Mouse (Mus musculus) fat pad, adult 2 months (tissue): Measurements from ENCODE around the gene Gins2.

Source experiments
- DNase-seq: peaks from one replicate; pipeline ENCODE4 v3.0.0-alpha.2; 2011; ENCODE audit warnings: low read depth, low spot score; ENCODE audit errors: extremely low read depth

Gene Gins2

DNA sequence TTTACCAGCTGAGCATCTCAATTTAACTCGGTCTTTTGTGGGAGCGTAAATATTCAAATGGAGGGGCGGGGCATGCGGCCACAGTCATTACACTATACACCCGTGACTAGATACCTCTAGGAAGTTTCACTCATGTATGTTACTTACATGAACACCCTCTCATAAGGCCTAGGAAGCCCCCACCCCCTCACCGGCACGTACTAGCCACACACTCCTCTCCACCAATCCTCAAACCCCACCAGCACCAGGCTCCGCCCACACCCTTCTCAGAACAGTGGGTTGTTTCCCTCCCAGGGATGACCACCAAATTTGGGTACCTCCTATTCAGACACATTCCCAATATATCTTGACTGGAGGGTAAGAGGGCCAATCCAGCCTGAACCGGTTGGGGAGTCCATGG, 18.4 kb upstream of the Gins2 start:
- DNase-seq: no peak

DNA sequence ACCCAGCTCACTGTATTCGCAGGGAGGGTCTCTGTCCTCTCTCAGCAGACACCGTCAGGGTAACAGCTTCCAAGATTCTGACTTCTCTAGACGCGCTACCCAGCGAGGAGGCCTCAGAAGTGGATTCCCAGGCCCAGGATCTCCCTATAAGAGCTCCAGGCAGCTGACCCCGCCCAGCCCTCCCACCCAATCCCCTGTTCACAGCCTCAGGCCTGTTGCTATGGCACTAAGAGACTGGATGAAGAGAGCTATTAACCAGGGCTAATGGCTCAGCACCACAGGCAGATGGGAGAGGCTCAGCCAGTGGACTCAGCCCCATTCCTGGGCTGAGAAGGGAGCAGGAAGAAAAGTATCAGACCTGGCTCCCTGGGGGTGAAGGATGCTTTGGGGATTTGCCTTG, 13.6 kb upstream of the Gins2 start:
- DNase-seq: no peak

DNA sequence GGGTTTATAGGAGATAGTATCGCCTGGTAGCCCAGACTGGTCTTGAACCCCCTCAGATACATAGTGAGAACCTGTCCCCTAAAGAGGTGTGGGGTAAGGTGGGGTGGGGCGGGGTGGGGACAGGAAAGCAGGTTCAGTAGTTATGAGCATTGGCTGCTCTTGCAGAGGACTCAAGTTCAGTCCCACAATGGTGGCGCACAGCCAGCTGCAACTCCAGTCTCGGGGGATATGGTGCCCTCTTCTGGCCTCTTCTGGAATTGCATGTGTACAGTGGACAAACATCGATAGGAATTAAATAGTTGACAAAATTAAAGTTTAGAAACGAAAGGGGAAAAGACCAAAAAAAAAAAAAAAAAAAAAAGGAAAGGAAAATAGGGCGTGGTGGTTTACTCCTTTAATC, 10.4 kb upstream of the Gins2 start:
- DNase-seq: no peak

DNA sequence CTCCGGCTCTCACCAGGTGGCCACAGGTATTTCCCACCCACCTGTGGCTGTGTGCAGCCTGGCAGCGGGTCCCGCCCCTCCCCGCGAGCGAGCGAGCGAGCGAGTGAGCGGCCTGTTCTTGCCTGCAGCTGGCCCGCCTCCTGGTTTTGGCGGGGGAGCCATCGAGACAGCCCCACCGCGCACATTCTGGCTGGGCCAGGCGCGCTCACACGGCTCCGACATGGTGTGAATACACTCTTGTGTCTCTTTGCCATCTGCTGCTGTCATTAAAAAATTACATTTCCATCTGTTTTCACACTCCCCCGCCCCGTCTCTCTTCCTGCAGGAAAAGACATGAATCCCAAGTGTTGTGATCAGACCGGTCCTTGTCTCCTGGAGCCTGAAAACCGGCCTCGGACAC, 9.5 kb upstream of the Gins2 start:
- DNase-seq: no peak

DNA sequence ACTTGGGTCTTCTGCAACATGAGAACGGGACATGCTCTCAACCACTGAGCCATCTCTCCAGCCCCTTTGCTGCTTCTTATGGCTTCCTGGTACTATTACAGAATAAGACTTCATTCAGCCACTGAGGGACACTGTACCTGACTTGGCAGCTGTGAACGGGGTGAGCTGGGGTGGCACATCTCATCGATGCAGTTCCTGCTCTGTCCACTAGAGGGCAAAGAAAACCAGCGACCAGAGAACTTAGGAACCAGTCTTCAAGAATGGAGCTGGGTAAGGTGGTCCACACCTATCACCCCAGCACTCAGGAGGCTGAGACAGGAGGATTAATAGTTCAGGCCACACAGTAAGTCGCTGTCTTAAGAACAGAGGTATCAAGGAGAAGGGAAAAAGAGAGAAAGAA, 6.9 kb upstream of the Gins2 start:
- DNase-seq: no peak

DNA sequence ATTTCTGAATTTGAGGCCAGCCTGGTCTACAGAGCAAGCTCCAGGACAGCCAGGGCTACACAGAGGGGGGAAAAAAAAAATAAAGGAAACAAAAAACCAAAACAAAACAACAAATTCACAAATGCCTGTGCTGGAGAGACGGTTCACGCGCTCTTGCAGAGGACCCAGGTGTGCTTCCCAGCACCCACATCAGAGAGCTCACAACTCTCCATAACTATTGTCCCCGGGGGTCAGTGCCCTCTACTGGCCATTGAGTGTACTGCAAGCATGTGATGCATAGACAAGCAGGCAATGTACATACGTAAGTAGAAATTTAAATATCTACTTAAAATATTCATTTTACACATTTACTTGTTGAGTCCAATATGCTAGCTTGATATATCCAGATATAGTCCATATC, 5.5 kb upstream of the Gins2 start:
- DNase-seq: no peak

DNA sequence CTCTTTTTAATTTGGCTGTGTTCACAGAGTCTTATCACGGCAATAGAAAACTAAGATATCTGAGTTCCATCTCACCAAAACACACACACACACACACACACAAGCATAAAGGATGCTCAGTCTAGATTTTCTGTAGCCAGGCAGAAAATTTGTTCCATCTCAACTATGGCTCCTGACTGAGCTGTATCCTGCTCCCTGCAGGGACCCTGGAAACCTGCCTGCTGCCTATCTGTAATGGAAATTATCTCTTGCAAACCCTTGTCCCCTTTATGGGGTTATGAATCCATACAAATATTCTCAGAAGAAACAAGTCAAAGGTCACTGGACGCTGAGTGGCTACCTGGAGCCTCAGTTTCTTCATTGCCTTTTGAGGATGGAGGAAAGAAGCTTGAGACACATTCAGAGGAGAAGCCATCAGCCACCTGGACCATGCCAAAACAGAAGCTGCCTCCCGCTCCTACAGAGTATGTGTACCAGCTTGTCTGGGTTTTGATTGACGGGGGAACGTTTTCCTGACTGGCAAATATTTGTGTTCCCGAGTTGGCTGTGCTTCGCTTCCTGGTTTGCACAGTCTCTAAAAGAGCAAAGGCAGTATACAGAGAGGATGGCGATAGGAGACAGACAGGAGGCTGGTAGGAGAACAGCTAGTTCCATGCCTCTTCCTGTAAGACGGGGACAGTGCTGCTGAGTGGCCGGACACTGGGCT, 2.6 kb upstream of the Gins2 start:
- no peak for DNase-seq

DNA sequence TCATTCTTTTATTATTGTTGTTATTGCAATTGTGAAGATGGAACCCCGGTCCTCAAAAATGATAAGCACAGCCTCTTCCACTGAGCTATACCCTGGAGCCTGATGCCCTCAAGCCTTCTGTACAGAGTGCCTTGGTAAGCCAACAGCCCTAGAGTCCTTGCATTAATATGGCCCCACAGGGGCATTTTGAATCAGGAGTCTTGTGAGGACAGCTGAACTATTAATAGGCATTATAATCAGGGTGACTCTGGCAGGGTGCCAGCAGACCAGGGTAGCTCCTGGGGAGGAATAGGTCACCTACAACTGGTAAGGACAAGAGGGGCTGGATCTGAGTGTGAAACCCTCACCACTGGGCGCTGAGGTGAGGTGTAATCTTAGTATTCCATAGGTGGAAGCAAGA, 817 bp upstream of the Gins2 start:
- DNase-seq: no peak

DNA sequence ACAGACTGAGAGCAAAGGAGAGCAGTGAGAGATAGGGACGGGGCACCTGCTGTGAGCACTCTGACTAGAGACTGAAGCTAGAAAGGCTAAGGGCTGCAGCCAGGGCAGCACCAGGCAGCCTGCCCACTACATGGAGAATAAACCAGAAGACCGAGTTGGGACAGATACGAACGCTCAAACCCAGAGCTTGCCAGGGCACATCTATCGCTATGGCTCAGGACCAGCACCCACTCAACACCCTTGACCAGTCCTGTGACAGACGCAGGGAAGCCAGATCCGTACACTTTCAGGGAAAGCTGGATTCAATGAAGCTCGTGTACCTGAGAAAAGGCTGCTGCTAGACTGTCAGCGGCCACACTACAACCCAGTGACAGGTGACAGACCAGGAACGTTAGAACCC, 3.6 kb downstream of the Gins2 start:
- no peak for DNase-seq

DNA sequence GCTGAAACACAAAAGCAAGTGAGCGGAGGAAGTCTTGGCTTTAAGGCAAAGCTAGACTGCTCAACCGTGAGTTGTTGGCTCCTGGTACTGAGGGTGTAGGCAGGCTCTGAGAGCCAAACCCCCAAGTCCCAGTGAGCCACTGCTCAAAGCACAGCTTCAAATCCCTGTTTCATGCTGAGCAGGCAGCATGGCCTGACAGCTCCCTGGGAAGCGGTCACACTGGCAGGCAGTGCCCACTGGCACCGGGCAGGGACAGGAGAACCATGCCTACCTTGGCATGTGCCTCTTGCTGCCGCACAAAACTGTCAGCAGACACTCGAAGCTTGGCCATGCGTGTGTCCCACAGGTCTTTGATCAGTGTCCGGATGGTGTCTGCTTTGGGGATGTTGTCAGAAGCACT, 7.3 kb downstream of the Gins2 start:
- DNase-seq: no peak

DNA sequence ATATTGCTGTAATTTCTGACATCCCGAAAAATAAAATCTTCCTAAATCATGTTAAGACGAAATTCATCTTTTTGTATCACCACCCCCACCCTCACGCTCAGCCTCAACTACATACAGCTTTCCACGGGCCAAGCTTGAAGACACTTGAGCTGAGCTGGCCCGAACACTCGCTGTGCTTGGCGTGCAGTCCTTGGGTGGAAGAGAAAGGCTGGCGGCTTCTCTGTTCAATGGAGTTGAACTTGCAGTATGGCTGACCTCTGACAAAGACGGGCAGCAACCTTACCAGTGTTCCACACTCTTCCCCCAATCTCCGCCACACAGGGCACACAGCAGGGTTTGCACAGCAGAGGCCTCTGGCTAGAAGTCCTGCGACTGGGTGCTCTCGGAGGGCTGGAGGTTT, 7.8 kb downstream of the Gins2 start:
- no peak for DNase-seq

DNA sequence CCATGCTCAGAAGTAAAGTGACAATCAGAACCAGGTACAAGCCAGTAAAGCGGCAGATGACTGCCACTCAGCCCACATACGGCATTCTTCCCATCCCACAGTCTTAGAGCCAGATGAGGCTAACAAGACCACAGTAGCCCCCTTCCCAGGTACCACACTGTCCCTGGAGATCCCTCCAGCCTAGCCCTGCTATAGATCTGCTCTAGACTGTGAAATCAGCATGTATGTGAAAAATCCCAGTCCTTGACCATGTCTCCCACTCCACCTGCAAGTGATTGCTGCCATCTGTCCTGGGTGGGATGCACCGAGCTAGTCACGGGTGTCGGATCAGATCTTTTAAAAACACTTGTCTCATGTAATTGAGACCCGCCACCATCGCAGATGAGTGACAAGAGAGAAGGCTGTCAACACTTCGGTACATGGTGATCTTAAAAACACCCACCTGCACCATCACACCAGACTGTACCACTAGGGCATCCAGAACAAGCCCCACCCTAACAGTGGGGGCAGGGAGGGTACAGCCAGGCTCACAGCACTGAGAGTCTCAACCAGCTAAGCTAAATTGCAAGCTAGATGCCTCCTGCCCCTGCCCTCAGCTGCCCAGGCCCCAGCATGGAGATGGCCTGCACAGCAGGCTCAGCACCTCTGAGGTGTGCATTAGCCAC, 8.6 kb downstream of the Gins2 start:
- no peak for DNase-seq

DNA sequence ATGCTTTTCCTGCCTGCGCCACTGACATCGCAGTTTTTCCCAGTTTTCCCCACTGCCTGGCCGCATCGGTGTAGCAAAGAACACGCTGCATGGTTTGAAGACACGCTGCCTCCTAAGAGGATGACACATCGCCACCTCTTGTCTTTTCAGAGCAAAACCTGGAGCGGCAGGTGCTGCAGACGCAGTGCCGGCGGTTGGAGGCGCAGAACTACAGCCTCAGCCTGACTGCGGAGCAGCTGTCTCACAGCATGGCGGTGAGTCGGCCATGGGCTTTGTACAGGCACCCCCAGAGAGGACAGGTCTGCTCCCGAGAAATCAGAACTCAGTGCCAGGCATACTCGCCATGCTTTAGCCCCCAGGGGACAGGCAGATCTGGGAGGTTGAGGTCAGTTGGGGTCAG, 11.3 kb downstream of the Gins2 start:
- no peak for DNase-seq

DNA sequence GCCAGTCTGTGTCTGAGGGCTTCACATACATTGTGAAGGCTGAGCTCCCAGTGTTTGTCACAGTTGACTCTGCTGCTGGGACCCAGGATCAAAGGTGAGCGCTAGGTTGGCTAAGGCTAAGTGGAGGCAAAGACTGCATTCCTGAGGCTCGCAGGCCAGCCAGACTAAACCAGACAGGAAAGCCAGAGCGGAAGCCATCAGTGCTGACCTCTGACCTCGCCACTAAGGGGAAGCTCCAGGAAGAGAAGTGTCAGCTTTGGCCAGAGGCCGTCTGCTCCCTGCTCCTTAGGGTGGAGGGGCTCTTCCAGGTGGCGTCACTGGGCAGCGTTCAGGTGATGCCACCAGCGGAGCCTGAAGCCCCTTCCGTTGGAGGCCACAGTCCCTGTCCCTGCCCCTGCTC, 13.3 kb downstream of the Gins2 start:
- no peak for DNase-seq

DNA sequence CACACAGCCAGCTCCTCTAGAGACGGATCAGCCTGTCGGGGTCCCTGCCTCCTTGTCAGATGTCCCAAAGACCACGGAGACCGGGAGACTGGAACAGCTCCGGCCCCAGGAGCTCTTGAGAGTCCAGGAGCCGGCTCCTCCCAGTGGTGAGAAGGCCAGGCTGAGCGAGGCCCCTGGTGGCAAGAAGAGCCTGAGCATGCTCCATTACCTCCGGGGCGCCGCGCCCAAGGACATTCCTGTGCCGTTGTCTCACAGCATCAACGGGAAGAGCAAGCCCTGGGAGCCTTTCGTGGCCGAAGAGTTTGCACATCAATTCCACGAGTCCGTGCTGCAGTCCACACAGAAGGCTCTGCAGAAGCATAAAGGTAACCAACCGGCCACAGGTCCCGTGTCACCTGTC, 14.2 kb downstream of the Gins2 start:
- no peak for DNase-seq

DNA sequence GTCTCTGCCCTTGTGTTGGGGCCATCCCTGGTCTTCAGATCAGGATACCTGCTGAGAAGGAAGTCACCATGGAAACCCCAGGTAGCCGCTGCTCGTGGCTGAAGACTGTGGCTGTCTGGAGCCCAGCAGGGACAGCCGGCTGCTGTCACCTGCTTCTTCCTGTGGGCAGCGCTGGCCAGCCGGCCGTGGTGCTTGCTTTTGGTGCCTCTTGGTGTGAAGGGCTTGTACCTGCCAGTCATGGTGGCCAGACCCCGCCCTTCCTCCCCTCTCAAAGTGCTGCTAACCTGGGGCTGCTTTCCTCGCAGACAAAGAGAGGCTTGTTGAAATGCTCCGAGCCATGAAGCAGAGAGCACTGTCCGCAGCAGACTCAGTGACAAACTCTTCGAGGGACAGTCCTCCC, 15.2 kb downstream of the Gins2 start:
- DNase-seq: no peak

DNA sequence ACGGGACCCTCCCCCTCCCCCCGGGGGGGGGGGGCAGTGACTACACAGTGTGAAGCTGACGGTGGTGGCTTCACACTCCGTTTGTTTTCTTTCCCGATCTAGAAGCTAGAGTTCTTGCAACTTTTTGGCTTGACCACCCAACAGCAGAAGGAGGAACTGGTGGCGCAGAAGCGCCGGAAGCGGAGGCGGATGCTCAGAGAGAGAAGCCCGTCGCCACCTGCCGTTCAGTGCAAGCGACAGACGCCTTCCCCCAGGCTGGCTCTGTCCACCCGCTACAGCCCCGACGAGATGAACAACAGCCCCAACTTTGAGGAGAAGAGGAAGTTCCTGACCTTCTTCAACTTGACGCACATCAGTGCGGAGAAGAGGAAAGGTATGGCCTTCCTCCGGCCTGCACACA, 16.6 kb downstream of the Gins2 start:
- DNase-seq: no peak

DNA sequence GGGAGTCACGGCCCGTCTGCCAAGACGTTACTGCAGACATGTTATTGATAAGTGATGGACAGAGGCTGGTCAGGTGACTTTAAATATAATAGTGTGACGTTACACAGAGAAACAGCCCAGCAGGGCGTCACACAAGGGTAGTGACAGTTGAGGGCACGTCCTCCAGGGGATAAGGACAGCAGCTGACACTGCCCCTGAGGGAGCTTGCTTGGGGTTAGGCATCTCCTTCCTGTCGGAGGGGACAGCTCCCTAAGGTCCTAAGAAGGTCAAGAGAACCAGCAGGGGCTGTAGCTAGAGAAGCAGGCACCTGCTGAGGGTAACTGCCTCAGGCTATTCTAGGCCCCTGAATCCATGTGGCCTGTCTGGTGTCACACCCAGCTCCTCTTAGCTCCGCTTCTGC, 17.5 kb downstream of the Gins2 start:
- DNase-seq: no peak

DNA sequence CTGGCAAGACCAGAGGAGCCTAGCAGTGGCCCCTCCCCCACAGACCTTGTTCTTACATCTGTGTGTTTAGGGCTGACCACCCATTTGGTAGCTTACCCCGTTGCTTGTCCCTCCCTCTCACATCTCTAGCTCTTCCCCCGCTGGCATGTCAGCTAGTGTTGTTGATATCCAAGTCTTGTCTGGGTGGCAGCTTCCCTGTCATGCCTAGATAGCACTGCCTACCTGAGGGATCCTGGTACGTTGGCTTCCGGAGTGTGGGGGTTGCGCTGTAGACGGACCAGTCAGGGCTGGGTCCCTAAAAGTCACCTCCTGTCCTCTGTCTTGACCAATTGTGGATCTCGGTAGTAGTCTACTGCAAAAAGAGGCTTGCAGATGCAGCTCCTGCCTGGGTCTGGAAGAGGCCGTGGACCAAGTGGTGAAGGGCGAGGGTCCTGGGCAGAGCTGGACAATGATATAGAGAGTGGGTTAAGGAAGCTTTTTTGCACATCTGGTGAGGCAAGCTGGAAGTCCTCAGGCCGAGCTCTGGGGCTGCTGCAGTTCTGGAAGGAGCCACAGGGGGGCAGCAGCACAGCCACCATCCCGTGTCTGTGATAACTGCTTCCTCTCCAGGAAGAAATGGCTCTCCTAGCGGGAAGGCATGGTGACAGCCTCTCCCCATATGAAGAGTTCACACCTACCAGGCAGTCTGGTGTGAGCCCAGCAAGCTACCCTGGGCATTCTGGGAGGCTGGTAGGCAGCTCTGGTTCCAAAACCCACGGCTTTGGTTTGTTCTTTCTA, 19.0 kb downstream of the Gins2 start:
- DNase-seq: no peak

DNA sequence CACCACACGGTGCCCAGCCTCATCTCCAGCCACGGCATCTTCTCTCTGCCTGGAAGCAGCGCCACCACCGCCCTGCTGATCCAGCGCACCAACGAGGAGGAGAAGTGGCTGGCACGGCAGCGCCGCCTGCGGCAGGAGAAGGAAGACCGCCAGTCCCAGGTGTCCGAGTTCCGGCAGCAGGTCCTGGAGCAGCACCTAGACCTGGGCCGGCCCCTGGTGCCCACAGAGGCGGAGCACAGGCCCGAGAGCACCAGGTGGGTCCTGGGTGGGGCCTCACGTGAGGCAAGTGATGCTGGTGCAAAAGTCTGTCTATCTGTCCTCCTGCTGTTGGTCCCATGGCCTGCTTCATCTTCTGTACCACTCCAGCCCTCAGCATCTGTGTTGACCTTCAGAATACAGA, 20.0 kb downstream of the Gins2 start:
- DNase-seq: no peak

DNA sequence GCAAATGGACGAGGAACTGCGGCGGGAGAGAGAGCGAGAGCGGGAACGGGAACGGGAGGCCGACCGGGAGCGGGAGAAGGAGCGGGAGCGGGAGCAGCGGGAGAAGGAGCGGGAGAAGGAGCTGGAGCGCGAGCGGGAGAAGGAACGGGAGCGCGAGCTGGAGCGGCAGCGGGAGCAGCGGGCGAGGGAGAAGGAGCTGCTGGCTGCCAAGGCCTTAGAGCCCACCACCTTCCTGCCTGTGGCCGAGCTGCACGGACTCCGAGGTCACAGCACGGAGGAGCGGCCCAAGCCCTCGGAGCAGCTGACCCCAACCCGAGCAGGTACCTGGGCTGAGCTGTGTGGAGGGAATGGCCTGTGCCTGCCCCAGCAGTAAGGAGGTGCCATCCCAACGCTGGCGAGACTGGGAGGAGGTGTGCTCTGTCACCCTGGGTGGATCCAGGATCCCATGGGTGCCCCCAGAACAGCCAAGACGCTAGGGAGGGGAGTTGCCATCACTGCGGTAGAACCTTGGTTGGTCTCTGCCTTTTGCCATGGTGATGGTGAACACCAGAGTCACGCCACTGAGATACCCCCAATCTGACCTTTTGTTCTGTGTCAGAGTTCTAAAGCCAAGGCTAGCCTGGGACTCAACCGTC, 20.8 kb downstream of the Gins2 start:
- DNase-seq: no peak

DNA sequence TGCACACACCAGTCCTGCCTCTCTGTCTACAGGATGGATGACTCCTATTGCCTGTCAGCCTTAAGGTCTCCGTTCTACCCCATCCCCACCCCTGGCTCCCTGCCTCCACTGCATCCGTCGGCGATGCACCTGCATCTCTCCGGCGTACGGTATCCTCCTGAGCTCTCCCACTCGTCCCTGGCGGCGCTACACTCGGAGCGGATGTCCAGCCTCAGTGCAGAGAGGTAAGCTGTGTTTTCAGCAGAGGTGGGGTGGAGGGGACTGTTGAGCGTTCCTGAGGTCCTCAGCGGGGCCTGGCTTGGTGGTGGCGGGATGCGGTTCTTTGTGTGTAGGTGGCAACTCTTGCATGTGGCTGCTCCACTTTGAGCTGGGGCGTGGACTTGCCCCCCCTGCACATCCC, 21.4 kb downstream of the Gins2 start:
- no peak for DNase-seq
